Mouse (Mus musculus) embryonic facial prominence, embryonic 11.5 days (tissue): ENCODE measurements around the gene Acvrl1. TPM values are rescaled to one million over a fixed set of nuclear protein-coding genes. Genes with fewer than 3 reads are reported as not detected.

Experiments used
- ATAC-seq: fragments of 200-750 bp; cut with Nextera tagmentation; replicated peaks from 2 replicates; pipeline ENCODE4 v1.8.0; 2017; ENCODE audit warnings: low read depth; ENCODE audit not compliant: insufficient number of reproducible peaks, low FRiP score, low TSS enrichment
- DNase-seq: peaks from one replicate; pipeline ENCODE4 v3.0.0-alpha.2; 2015; ENCODE audit warnings: low spot score
- H3K27ac ChIP-seq: fragments of 300-500 bp; sonication (generic); replicated peaks from 2 replicates; pipeline ENCODE4 v1.5.1; 2014; ENCODE audit warnings: mild to moderate bottlenecking, low read depth, low read length, control low read depth
- H3K27me3 ChIP-seq: fragments of 300-500 bp; sonication (generic); 2 replicates; pipeline ENCODE4 v1.6.1; 2014; ENCODE audit warnings: mild to moderate bottlenecking, low read length, moderate library complexity, mixed read lengths; ENCODE audit not compliant: control insufficient read depth, insufficient read depth
- H3K36me3 ChIP-seq: fragments of 300-500 bp; sonication (generic); replicated peaks from 2 replicates; pipeline ENCODE4 v1.6.1; 2014; ENCODE audit warnings: low read depth, mild to moderate bottlenecking, low read length, moderate library complexity, mixed read lengths; ENCODE audit not compliant: control insufficient read depth, insufficient read depth
- H3K4me1 ChIP-seq: fragments of 300-500 bp; sonication (generic); 2 replicates; pipeline ENCODE4 v1.6.1; 2014; ENCODE audit warnings: low read length, mixed read lengths; ENCODE audit not compliant: control insufficient read depth, insufficient read depth
- H3K4me2 ChIP-seq: fragments of 300-500 bp; sonication (generic); 2 replicates; pipeline ENCODE4 v1.6.1; 2014; ENCODE audit warnings: low read depth, mild to moderate bottlenecking, control low read depth, low read length, moderate library complexity
- H3K4me3 ChIP-seq: fragments of 300-500 bp; sonication (generic); 2 replicates; pipeline ENCODE4 v1.5.1; 2014; ENCODE audit warnings: low read depth, low read length, control low read depth
- H3K9ac ChIP-seq: fragments of 300-500 bp; sonication (generic); replicated peaks from 2 replicates; pipeline ENCODE4 v1.6.1; 2014; ENCODE audit warnings: mild to moderate bottlenecking, control low read depth, low read length
- H3K9me3 ChIP-seq: fragments of 300-500 bp; sonication (generic); replicated peaks from 2 replicates; pipeline ENCODE4 v1.6.1; 2016; ENCODE audit warnings: mild to moderate bottlenecking, low read length, inconsistent platforms, mixed read lengths; ENCODE audit not compliant: control insufficient read depth
- WGBS: fragments of 180-500 bp; shearing (Covaris S2); extraction: QIAGEN DNeasy Blood & Tissue Kit; methylation state at CpG from one replicate; pipeline ENCODE4 v1.1.7; 2014; 5-methylcytosine and 5-hydroxymethylcytosine counted together
- polyA plus RNA-seq: library from polyadenylated mRNA; unstranded; fragments of >200 nt; fragmentation: Nextera tagmentation; extraction: Ambion mirVana; gene quantifications from 2 replicates; pipeline ENCODE4 v1.2.1, GENCODE M21; 2014

Acvrl1 gene
- polyA plus RNA-seq, 1 experiment from 2014 or later, result 4.6 TPM

GRCm38 (mm10) chr15:101175613-101176283 lies 47.4 kb downstream of the Acvrl1 start:
- Histone ChIP-seq H3K9me3 (no peaks in the 10 kb centered on the region), H3K4me2 (peak overlapping the region; percentile 84), H3K36me3 (no peaks in the 10 kb centered on the region), H3K9ac (peak overlapping the region; percentile 93), H3K27me3 (no peaks in the 10 kb centered on the region), H3K27ac (no peak overlapping the region), H3K4me3 (peak overlapping the region; percentile 93), H3K4me1 (peaks cover 4% of the 10 kb centered on the region; the same call in 1 of the 2 replicates)
- ATAC-seq, result no peak
- 28% methylated on average over 17 of the region's 17 CpGs for WGBS
- peak; percentile 48 for DNase-seq

DNA sequence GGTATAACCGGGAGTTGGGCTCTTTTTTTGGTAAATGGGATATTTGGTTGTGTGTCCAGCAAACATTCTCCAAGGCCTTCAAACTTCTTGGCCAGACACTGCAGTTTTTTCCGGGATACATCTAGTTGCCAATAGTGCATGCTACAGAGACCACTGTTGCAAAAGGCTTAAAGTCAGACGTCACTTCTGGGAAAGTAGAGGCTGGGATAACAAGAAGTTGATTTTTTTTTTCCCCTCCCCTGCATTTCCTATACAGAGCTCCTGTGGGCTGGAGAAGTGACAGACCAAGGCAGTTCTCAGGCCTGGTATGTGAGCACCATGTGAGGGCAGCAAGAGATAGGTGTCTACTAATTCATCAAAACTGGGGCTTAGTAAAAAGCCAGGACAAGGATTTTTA lies 48.0 kb downstream of the Acvrl1 start:
- Histone ChIP-seq H3K27ac (no peak overlapping the region), H3K9ac (no peak overlapping the region), H3K4me3 (no peak overlapping the region), H3K4me1 (peaks cover 6% of the 10 kb centered on the region; the same call in 1 of the 2 replicates), H3K36me3 (no peaks in the 10 kb centered on the region), H3K4me2 (no peak overlapping the region; the same call in 1 of the 2 replicates), H3K9me3 (no peaks in the 10 kb centered on the region), H3K27me3 (no peaks in the 10 kb centered on the region)
- DNase-seq (no peak), ATAC-seq (no peak)
- 63% methylated on average over 3 of the region's 3 CpGs for WGBS

GRCm38 (mm10) chr15:101176795-101177691 lies 48.7 kb downstream of the Acvrl1 start:
- Histone ChIP-seq H3K4me1 (peaks cover 8% of the 10 kb centered on the region; the same call in 1 of the 2 replicates), H3K9ac (no peak overlapping the region), H3K4me3 (no peak overlapping the region), H3K27me3 (no peaks in the 10 kb centered on the region), H3K27ac (no peak overlapping the region), H3K36me3 (no peaks in the 10 kb centered on the region), H3K9me3 (no peaks in the 10 kb centered on the region), H3K4me2 (no peak overlapping the region)
- ATAC-seq (no peak), DNase-seq (no peak)
- WGBS, result 61% methylated on average over 8 of the region's 8 CpGs

- ATAC-seq, result no peak
- H3K27ac ChIP-seq, result no peak overlapping the region
- H3K4me3 ChIP-seq, result no peak overlapping the region
- H3K4me2 ChIP-seq, result no peak overlapping the region
- H3K9me3 ChIP-seq, result no peaks in the 10 kb centered on the region
- no peaks in the 10 kb centered on the region for H3K36me3 ChIP-seq
- no peak for DNase-seq
- H3K9ac ChIP-seq, result no peak overlapping the region
- H3K27me3 ChIP-seq, result no peaks in the 10 kb centered on the region
- 73% methylated on average over 15 of the region's 15 CpGs for WGBS
- peaks cover 8% of the 10 kb centered on the region; the same call in 1 of the 2 replicates for H3K4me1 ChIP-seq
Measured at GRCm38 (mm10) chr15:101180363-101181105, 52.2 kb downstream of the Acvrl1 start.

- Histone ChIP-seq H3K9ac (no peak overlapping the region), H3K4me2 (no peak overlapping the region), H3K4me3 (no peak overlapping the region), H3K27ac (no peak overlapping the region), H3K9me3 (no peaks in the 10 kb centered on the region), H3K4me1 (peaks cover 6% of the 10 kb centered on the region; the same call in 1 of the 2 replicates), H3K27me3 (no peaks in the 10 kb centered on the region), H3K36me3 (no peaks in the 10 kb centered on the region)
- ATAC-seq, result no peak
- WGBS, result 35% methylated on average over 5 of the region's 5 CpGs
- DNase-seq, result no peak
Measured at GRCm38 (mm10) chr15:101181106-101181466, 52.8 kb downstream of the Acvrl1 start.

DNA sequence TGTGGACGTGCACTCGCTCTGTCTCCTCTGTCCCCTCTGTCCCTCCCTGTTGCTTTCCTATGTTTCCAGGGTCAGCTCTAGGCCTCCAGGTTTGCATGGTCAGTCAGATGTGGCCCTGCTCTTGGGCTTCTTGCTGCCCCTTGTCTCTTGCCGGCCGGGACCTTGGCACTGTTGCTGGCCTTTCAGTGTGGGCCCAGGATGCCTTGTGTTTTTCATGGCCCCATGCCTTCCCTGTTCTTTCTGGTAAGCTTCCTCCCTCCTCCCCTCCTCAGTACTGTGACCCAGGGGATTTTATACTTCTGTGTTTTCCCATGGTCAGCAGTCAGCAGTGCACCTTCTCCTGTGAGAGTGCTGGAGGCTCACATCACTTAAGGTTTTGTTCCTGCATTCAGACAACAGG lies 53.2 kb downstream of the Acvrl1 start:
- H3K9ac ChIP-seq, result no peak overlapping the region
- no peaks in the 10 kb centered on the region for H3K9me3 ChIP-seq
- H3K4me3 ChIP-seq, result no peak overlapping the region
- no peak overlapping the region for H3K27ac ChIP-seq
- no peak overlapping the region for H3K4me2 ChIP-seq
- WGBS, result 19% methylated on average over 4 of the region's 4 CpGs
- H3K36me3 ChIP-seq, result no peaks in the 10 kb centered on the region
- no peak for ATAC-seq
- peaks cover 4% of the 10 kb centered on the region; the same call in 1 of the 2 replicates for H3K4me1 ChIP-seq
- DNase-seq, result no peak
- H3K27me3 ChIP-seq, result no peaks in the 10 kb centered on the region

DNA sequence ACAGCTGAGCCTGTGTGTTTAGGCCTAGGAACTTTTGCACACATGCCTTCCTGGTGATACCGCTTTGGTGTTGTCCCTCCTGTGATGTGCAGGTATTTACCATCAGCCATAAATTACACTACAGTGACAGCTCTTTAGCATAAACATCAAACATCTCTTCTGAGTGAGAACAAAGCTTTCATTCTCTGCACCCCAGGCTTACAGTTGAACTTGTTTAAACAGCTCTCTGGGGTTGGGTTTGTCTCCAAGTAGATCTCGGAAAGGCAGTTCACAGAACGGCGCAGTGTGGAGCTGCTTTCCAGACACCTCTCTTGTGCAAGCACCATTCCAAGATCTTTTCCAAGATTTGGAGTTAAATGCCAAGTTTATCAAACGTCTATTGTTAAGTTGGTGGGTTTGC lies 54.4 kb downstream of the Acvrl1 start:
- Histone ChIP-seq H3K27ac (no peak overlapping the region), H3K9ac (no peak overlapping the region), H3K4me2 (no peak overlapping the region), H3K27me3 (no peaks in the 10 kb centered on the region), H3K4me1 (peaks cover 4% of the 10 kb centered on the region; the same call in 1 of the 2 replicates), H3K4me3 (no peak overlapping the region), H3K36me3 (no peaks in the 10 kb centered on the region), H3K9me3 (no peaks in the 10 kb centered on the region)
- 67% methylated on average over 5 of the region's 5 CpGs for WGBS
- ATAC-seq (no peak), DNase-seq (no peak)
